9 mouse cellular contexts compared by ENCODE assay signal in the genomic region with DNA sequence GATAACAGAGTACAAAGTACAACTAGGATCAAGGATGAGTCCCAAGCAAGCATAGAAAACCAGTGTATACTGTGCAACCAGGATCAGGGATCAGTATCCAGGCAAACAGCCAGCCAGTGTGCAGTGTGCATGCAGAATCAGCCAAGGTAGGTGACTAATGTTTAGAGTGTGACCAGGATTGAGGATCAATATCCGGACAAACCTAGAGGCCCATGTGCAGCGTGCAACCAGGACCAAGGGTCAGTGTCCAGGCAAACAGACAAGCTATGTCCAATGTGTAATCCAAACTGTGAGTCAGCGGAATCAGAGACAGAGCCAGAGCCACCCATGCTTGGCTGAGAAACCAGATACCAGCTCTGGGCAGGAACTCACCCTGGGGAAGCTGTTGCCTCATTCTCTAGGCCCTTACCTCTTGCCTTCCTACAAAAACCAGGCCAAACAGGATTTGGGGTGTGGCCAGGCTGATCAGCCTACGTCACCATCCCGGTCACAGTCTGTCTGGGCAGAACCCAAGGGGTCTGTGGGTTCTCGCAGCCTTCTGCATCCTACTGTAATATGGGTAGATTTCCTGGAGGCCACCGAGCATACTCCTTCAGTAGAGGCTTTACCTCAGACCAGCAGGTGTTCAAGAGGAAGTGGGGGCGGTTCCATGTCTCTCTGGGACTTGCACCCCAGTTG. TPM values are rescaled to one million over a fixed set of nuclear protein-coding genes. Genes with fewer than 3 reads are reported as not detected.
A peak's percentile ranks its signal among the peaks of the same experiment; 100 is the strongest.
DNase-seq lines count a peak whose midpoint lies in the region; ATAC-seq lines count a peak whose summit lies in the region.
"Had no signal": no experiment of that assay in that cellular context is flagged by ENCODE, and none has a peak within 500 bp of the region (broad histone marks: within the 10 kb centered on the region; RNA-seq: fewer than 3 reads in every experiment).

No protein-coding gene starts in this region.

- peak; percentile 89 for DNase-seq in gastrocnemius, adult 18-20 months (ENCODE audit: low spot score)
- no peak for DNase-seq in gastrocnemius, postnatal 4 days (ENCODE audit: low spot score in 2 of 2)
- peak; percentile 82 for DNase-seq in gastrocnemius, postnatal 25 days
- DNase-seq in kidney, adult 9 months = peak; percentile 93
- peak; percentile 64 for DNase-seq in lung, postnatal 10 days
- DNase-seq in urinary bladder, postnatal 4 days (ENCODE audit: low spot score in 2 of 2) = peak; percentile 26 to 57
- no peak for DNase-seq in forebrain, embryonic 11.5 days (ENCODE audit: low spot score)
- DNase-seq in spleen, postnatal 4 days (ENCODE audit: low spot score in 2 of 2) = no peak

- H3K4me1 ChIP-seq in forebrain, embryonic 11.5 days (replicated peaks; ENCODE audit: control insufficient read depth, insufficient read depth, low read length) = no peaks in the 10 kb centered on the region

- 93% methylated on average over 8 of the region's 8 CpGs for WGBS in forebrain, embryonic 11.5 days

- no peak overlapping the region for H3K27ac ChIP-seq in forebrain, embryonic 11.5 days (ENCODE audit: low read depth, low read length)

- H3K9ac ChIP-seq in forebrain, embryonic 11.5 days (ENCODE audit: low read length) = no peak overlapping the region
- H3K9ac ChIP-seq: heart, embryonic 13.5 days had no signal

- no peaks in the 10 kb centered on the region for H3K9me3 ChIP-seq in forebrain, embryonic 11.5 days (ENCODE audit: control insufficient read depth, low read length)
- H3K9me3 ChIP-seq: heart, embryonic 13.5 days had no signal

- no peak overlapping the region for H3K4me2 ChIP-seq in forebrain, embryonic 11.5 days (ENCODE audit: low read depth, low read length, severe bottlenecking)
- H3K4me2 ChIP-seq: heart, embryonic 13.5 days had no signal

- no peaks in the 10 kb centered on the region for H3K27me3 ChIP-seq in forebrain, embryonic 11.5 days (ENCODE audit: control insufficient read depth, insufficient read depth, low read length)
- H3K27me3 ChIP-seq: heart, embryonic 13.5 days had no signal

- no peak overlapping the region for H3K4me3 ChIP-seq in forebrain, embryonic 11.5 days (ENCODE audit: low read depth, low read length)
- H3K4me3 ChIP-seq: heart, embryonic 13.5 days had no signal

- ATAC-seq in forebrain, embryonic 11.5 days (replicated peaks; ENCODE audit: low FRiP score) = no peak

- no peaks in the 10 kb centered on the region for H3K36me3 ChIP-seq in forebrain, embryonic 11.5 days (ENCODE audit: control insufficient read depth, insufficient read depth, low read length)
- H3K36me3 ChIP-seq: heart, embryonic 13.5 days had no signal

RNA-seq across cellular contexts. Expression of a gene that starts 20.4 kb away (rescaled TPM):
- 10 to 100 TPM; 33.8 to 49.6 TPM for total RNA-seq in gastrocnemius, adult 18-20 months (2021)
- total RNA-seq in gastrocnemius, postnatal 4 days (2021) = 10 to 100 TPM; 71.8 to 76.1 TPM
- 10 to 100 TPM; 19.0 to 35.9 TPM for total RNA-seq in gastrocnemius, postnatal 25 days (2021)
- polyA plus RNA-seq in forebrain, embryonic 11.5 days (2014; fragmentation: Nextera tagmentation; extraction: Ambion mirVana) = 4.5 and 4.6 TPM in 2 replicates

Comparison
In these comparisons a context has a peak if more than half of its experiments do, and no peak if none do; other contexts are left out.
1. DNase-seq: peak in gastrocnemius, adult 18-20 months (single experiment), gastrocnemius, postnatal 25 days (single experiment), kidney, adult 9 months (single experiment), lung, postnatal 10 days (single experiment) and urinary bladder, postnatal 4 days (2 of 2); none in gastrocnemius, postnatal 4 days (0 of 2), forebrain, embryonic 11.5 days (single experiment) and spleen, postnatal 4 days (0 of 2).